ENCODE assay signal across 16 mouse cellular contexts in the genomic region with DNA sequence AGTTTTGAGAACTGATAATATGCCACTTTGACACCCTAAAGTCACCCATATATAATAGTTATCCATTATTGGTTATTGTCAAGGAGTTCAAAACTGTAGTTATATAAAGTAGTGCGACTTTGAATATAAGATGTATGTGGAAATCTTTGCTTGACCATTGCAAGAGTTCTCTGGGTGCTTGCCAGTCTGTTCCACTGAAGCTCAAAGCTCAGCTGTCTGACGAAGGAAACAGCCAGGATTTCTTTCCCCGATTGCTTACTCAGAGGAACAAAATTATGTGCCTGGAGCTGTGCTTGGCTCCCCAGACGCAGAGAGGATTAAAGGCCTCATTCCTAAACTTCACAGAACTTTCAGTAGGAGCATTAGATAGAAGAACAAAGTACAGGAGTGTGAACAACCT.
"Had no signal": no experiment of that assay in that cellular context is flagged by ENCODE, and none has a peak within 500 bp of the region (broad histone marks: within the 10 kb centered on the region; RNA-seq: fewer than 3 reads in every experiment).

No protein-coding gene starts in this region.

- DNase-seq: kidney, adult 11 months; kidney, postnatal 14 days; kidney, postnatal 4 days; left cerebral cortex, postnatal 4 days; liver, postnatal 0 days; midbrain, embryonic 14.5 days; thymus, adult 2 months; thymus, postnatal 14 days; thymus, postnatal 4 days had no signal

- H3K27me3 ChIP-seq: intestine, embryonic 15.5 days; kidney, embryonic 15.5 days; limb, embryonic 12.5 days; limb, embryonic 15.5 days had no signal

- H3K27ac ChIP-seq: intestine, embryonic 15.5 days; kidney, embryonic 15.5 days; limb, embryonic 12.5 days; limb, embryonic 15.5 days; liver, embryonic 14.5 days had no signal

- H3K4me2 ChIP-seq: intestine, embryonic 15.5 days; kidney, embryonic 15.5 days; limb, embryonic 12.5 days; limb, embryonic 15.5 days; liver, embryonic 11.5 days; midbrain, embryonic 11.5 days had no signal

- H3K4me3 ChIP-seq: intestine, embryonic 15.5 days; kidney, embryonic 15.5 days; limb, embryonic 12.5 days; limb, embryonic 15.5 days had no signal

- H3K9me3 ChIP-seq: intestine, embryonic 15.5 days; kidney, embryonic 15.5 days; limb, embryonic 12.5 days; limb, embryonic 15.5 days had no signal

- ATAC-seq: intestine, embryonic 15.5 days; liver, postnatal 0 days had no signal

- H3K9ac ChIP-seq: intestine, embryonic 15.5 days; kidney, embryonic 15.5 days; limb, embryonic 12.5 days; limb, embryonic 15.5 days; liver, embryonic 14.5 days; liver, postnatal 0 days had no signal

- H3K36me3 ChIP-seq: intestine, embryonic 15.5 days; kidney, embryonic 15.5 days; limb, embryonic 12.5 days; limb, embryonic 15.5 days had no signal

- H3K4me1 ChIP-seq: intestine, embryonic 15.5 days; kidney, embryonic 15.5 days; limb, embryonic 12.5 days; limb, embryonic 15.5 days had no signal
